Mouse (Mus musculus) thymus, postnatal 0 days (tissue): ENCODE measurements around the gene Gm47969. TPM values are rescaled to one million over a fixed set of nuclear protein-coding genes. Genes with fewer than 3 reads are reported as not detected.
A peak's percentile ranks its signal among the peaks of the same experiment; 100 is the strongest.

Source experiments
- DNase-seq: peaks from one replicate; pipeline ENCODE4 v3.0.0-alpha.2; 2015; ENCODE audit warnings: low spot score
- polyA plus RNA-seq: library from polyadenylated mRNA; unstranded; fragments of >200 nt; fragmentation: Nextera tagmentation; extraction: Ambion mirVana; gene quantifications from 2 replicates; pipeline ENCODE4 v1.2.1, GENCODE M21; 2015

Gm47969 gene
- polyA plus RNA-seq, 1 experiment from 2014 or later: not detected

GRCm38 (mm10) chr1:83075526-83076189, 30.9 kb downstream of the Gm47969 start:
- no peak for DNase-seq

GRCm38 (mm10) chr1:83076190-83076917, 31.6 kb downstream of the Gm47969 start:
- peak; percentile 56 for DNase-seq

GRCm38 (mm10) chr1:83077016-83077415, 32.3 kb downstream of the Gm47969 start:
- no peak for DNase-seq

- DNase-seq: no peak
Observed at GRCm38 (mm10) chr1:83084790-83085189, 40.1 kb downstream of the Gm47969 start.

GRCm38 (mm10) chr1:83091268-83091667, 46.5 kb downstream of the Gm47969 start:
- DNase-seq: no peak

Other genes with a start within 250 kb of the Gm47969 start
- gene Agfg1, start 205.4 kb upstream of the Gm47969 start, polyA plus RNA-seq: 45.2 and 50.4 TPM in 2 replicates
- 0.27 and 0.35 TPM in 2 replicates for gene A030005L19Rik, start 131.6 kb upstream of the Gm47969 start, polyA plus RNA-seq
- gene A030014E15Rik, start 120.0 kb upstream of the Gm47969 start, polyA plus RNA-seq: not detected in 2 replicates
- not detected in 2 replicates for gene Gm6217, start 113.5 kb upstream of the Gm47969 start, polyA plus RNA-seq
- gene A030003K21Rik, start 101.5 kb upstream of the Gm47969 start, polyA plus RNA-seq: not detected in 2 replicates
- gene Gm7544, start 88.9 kb upstream of the Gm47969 start, polyA plus RNA-seq: not detected in 2 replicates
- gene Gm47955, start 84.6 kb upstream of the Gm47969 start, polyA plus RNA-seq: not detected in 2 replicates
- gene Gm47959, start 44.4 kb upstream of the Gm47969 start, polyA plus RNA-seq: not detected in 2 replicates
- gene Slc19a3, start 6.5 kb upstream of the Gm47969 start, polyA plus RNA-seq: 0.09 and 0.15 TPM in 2 replicates
- not detected in 2 replicates for gene Krtap28-10, start 2.5 kb upstream of the Gm47969 start, polyA plus RNA-seq
- not detected in 2 replicates for gene A030005K14Rik, start 14.4 kb downstream of the Gm47969 start, polyA plus RNA-seq
- not detected in 2 replicates for gene Krtap28-13, start 16.0 kb downstream of the Gm47969 start, polyA plus RNA-seq
- gene Ccl20, start 71.8 kb downstream of the Gm47969 start, polyA plus RNA-seq: 5.7 and 7.6 TPM in 2 replicates
- gene Daw1, start 114.8 kb downstream of the Gm47969 start, polyA plus RNA-seq: 0.08 TPM in 1 of 2 replicates, not detected in the other